ENCODE assay signal across 8 mouse cellular contexts in the genomic region with DNA sequence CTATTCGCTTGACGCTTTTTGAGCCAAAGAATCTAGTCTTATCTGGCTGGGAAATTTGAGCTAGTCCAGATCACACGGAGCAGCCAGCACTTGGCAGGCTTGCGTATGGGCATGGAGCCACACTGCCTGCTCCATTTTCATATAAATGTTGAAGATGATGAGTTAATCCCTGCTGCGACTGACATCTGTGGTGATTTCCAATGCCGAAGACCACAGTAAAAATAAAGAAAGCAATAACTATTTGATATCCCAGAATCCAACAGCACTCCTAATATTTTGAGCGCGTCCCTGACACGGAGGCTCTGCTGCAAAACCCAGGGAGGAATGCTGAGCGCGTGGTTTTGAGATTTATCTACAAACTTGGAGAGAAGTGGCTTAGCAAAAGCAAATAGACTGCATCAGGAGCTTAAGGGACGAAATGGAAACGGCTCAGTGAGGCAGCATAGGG.
DNase-seq lines count a peak whose midpoint lies in the region; ATAC-seq lines count a peak whose summit lies in the region.

No protein-coding gene starts in this region.

- ATAC-seq in frontal cortex, adult (ENCODE audit: low TSS enrichment): peak; percentile 68
- ATAC-seq in midbrain, embryonic 14.5 days (ENCODE audit: low FRiP score, low TSS enrichment): no peak
- no peak for ATAC-seq in midbrain, embryonic 16.5 days
- peak; percentile 78 for ATAC-seq in heart, embryonic 16.5 days (replicated peaks; ENCODE audit: extremely low read depth, insufficient read depth, low FRiP score)
- no peak for ATAC-seq in kidney, embryonic 16.5 days (ENCODE audit: low FRiP score, low TSS enrichment)

- H3K36me3 ChIP-seq in midbrain, embryonic 14.5 days (ENCODE audit: control insufficient read depth, insufficient read depth, low read length): no peaks in the 10 kb centered on the region
- no peaks in the 10 kb centered on the region for H3K36me3 ChIP-seq in midbrain, embryonic 16.5 days (ENCODE audit: control insufficient read depth, insufficient read depth, low read length)
- H3K36me3 ChIP-seq in heart, embryonic 16.5 days (ENCODE audit: control insufficient read depth, insufficient read depth): no peaks in the 10 kb centered on the region
- H3K36me3 ChIP-seq in kidney, embryonic 16.5 days (ENCODE audit: insufficient read depth, low read length): no peaks in the 10 kb centered on the region

- no peaks in the 10 kb centered on the region for H3K27me3 ChIP-seq in midbrain, embryonic 14.5 days (ENCODE audit: control insufficient read depth, insufficient read depth, low read length)
- H3K27me3 ChIP-seq in midbrain, embryonic 16.5 days (ENCODE audit: control insufficient read depth, insufficient read depth, low read depth, low read length): no peaks in the 10 kb centered on the region
- H3K27me3 ChIP-seq in heart, embryonic 16.5 days (ENCODE audit: control insufficient read depth, insufficient read depth, low read length): no peaks in the 10 kb centered on the region
- no peaks in the 10 kb centered on the region for H3K27me3 ChIP-seq in kidney, embryonic 16.5 days (ENCODE audit: insufficient read depth, low read length)

- no peak overlapping the region for H3K4me3 ChIP-seq in midbrain, embryonic 14.5 days (replicated peaks; ENCODE audit: low read depth, low read length)
- no peak overlapping the region for H3K4me3 ChIP-seq in midbrain, embryonic 16.5 days (ENCODE audit: low read depth, low read length)
- H3K4me3 ChIP-seq in heart, embryonic 16.5 days (ENCODE audit: low read length): peak overlapping the region; percentile 20
- no peak overlapping the region for H3K4me3 ChIP-seq in kidney, embryonic 16.5 days (ENCODE audit: low read length)

- H3K4me2 ChIP-seq in midbrain, embryonic 14.5 days (ENCODE audit: low read length): no peak overlapping the region
- no peak overlapping the region for H3K4me2 ChIP-seq in midbrain, embryonic 16.5 days (ENCODE audit: low read length)
- H3K4me2 ChIP-seq in heart, embryonic 16.5 days (ENCODE audit: low read depth, low read length): peak overlapping the region; percentile 47
- no peak overlapping the region for H3K4me2 ChIP-seq in kidney, embryonic 16.5 days (replicated peaks; ENCODE audit: low read depth, low read length)

- no peak for DNase-seq in frontal cortex, postnatal 14 days (ENCODE audit: low spot score in 2 of 2)
- DNase-seq in midbrain, embryonic 14.5 days: peak; percentile 36
- DNase-seq in right cerebral cortex, postnatal 10 days (ENCODE audit: low spot score in 2 of 2): peak; percentile 73 to 75
- no peak for DNase-seq in spleen, adult 18-20 months

- H3K9me3 ChIP-seq in midbrain, embryonic 14.5 days (ENCODE audit: control insufficient read depth, low read length): no peaks in the 10 kb centered on the region
- H3K9me3 ChIP-seq in midbrain, embryonic 16.5 days (replicated peaks; ENCODE audit: control insufficient read depth, low read length, poor library complexity, severe bottlenecking): no peaks in the 10 kb centered on the region
- no peaks in the 10 kb centered on the region for H3K9me3 ChIP-seq in heart, embryonic 16.5 days (replicated peaks; ENCODE audit: control insufficient read depth, low read length)
- H3K9me3 ChIP-seq in kidney, embryonic 16.5 days (ENCODE audit: low read length): no peaks in the 10 kb centered on the region

- peaks cover 1% of the 10 kb centered on the region; the same call in 1 of the 2 replicates for H3K4me1 ChIP-seq in midbrain, embryonic 14.5 days (ENCODE audit: control insufficient read depth, insufficient read depth, low read length)
- no peaks in the 10 kb centered on the region for H3K4me1 ChIP-seq in midbrain, embryonic 16.5 days (ENCODE audit: control insufficient read depth, insufficient read depth, low read length)
- H3K4me1 ChIP-seq in heart, embryonic 16.5 days (ENCODE audit: control insufficient read depth, insufficient read depth, low read length): peaks cover 20% of the 10 kb centered on the region
- peaks cover 5% of the 10 kb centered on the region; the same call in 1 of the 2 replicates for H3K4me1 ChIP-seq in kidney, embryonic 16.5 days (ENCODE audit: insufficient read depth, low read length)

- 0 out of 2 replicates have a peak overlapping the region, but pooled peaks have one; percentile 5 for H3K27ac ChIP-seq in midbrain, embryonic 14.5 days (replicated peaks; ENCODE audit: low read depth, low read length)
- H3K27ac ChIP-seq in midbrain, embryonic 16.5 days (ENCODE audit: low read length): no peak overlapping the region
- peak overlapping the region; percentile 86 for H3K27ac ChIP-seq in heart, embryonic 16.5 days (ENCODE audit: low read length)
- H3K27ac ChIP-seq in kidney, embryonic 16.5 days (ENCODE audit: low read length): no peak overlapping the region

- H3K9ac ChIP-seq in midbrain, embryonic 14.5 days (replicated peaks; ENCODE audit: low read length): no peak overlapping the region
- no peak overlapping the region for H3K9ac ChIP-seq in midbrain, embryonic 16.5 days (ENCODE audit: low read depth, low read length)
- H3K9ac ChIP-seq in heart, embryonic 16.5 days (ENCODE audit: low read length): no peak overlapping the region
- no peak overlapping the region for H3K9ac ChIP-seq in kidney, embryonic 16.5 days (replicated peaks; ENCODE audit: low read length)

- 84% methylated on average over 13 of the region's 13 CpGs for WGBS in midbrain, embryonic 14.5 days
- 80% methylated on average over 13 of the region's 13 CpGs for WGBS in midbrain, embryonic 16.5 days
- WGBS in heart, embryonic 16.5 days: 22% methylated on average over 13 of the region's 13 CpGs
- WGBS in kidney, embryonic 16.5 days: 84% methylated on average over 13 of the region's 13 CpGs

Comparison
In these comparisons a context has a peak if more than half of its experiments do, and no peak if none do; other contexts are left out.
1. H3K27ac ChIP-seq: peak in midbrain, embryonic 14.5 days (single experiment) and heart, embryonic 16.5 days (single experiment); none in midbrain, embryonic 16.5 days (single experiment) and kidney, embryonic 16.5 days (single experiment).
2. ATAC-seq: peak in frontal cortex, adult (single experiment) and heart, embryonic 16.5 days (single experiment); none in midbrain, embryonic 14.5 days (single experiment), midbrain, embryonic 16.5 days (single experiment) and kidney, embryonic 16.5 days (single experiment).
3. DNase-seq: peak in midbrain, embryonic 14.5 days (single experiment) and right cerebral cortex, postnatal 10 days (2 of 2); none in frontal cortex, postnatal 14 days (0 of 2) and spleen, adult 18-20 months (0 of 2).